Mouse (Mus musculus): Measurements from ENCODE around the gene Nucb1. TPM values are rescaled to one million over a fixed set of nuclear protein-coding genes. Genes with fewer than 3 reads are reported as not detected.
"Not testable (repeated sequence)": the region's sequence is repeated elsewhere in the genome, so short reads cannot be mapped to it uniquely, and the experiment has no call there.

Gene Nucb1
- total RNA-seq (2021) = 100 to 1,000 TPM; 111 to 112 TPM
- long read RNA-seq, experiment 1, full-length matches to known transcripts = 145 of 172 reads
- long read RNA-seq, experiment 1, partial matches to known transcripts = 13 of 172 reads
- long read RNA-seq, experiment 1, other reads (novel, unspliced or antisense) = 14 of 172 reads
- long read RNA-seq, experiment 2, full-length matches to known transcripts = 102 of 123 reads
- long read RNA-seq, experiment 2, partial matches to known transcripts = 5 of 123 reads
- long read RNA-seq, experiment 2, other reads (novel, unspliced or antisense) = 16 of 123 reads

DNA sequence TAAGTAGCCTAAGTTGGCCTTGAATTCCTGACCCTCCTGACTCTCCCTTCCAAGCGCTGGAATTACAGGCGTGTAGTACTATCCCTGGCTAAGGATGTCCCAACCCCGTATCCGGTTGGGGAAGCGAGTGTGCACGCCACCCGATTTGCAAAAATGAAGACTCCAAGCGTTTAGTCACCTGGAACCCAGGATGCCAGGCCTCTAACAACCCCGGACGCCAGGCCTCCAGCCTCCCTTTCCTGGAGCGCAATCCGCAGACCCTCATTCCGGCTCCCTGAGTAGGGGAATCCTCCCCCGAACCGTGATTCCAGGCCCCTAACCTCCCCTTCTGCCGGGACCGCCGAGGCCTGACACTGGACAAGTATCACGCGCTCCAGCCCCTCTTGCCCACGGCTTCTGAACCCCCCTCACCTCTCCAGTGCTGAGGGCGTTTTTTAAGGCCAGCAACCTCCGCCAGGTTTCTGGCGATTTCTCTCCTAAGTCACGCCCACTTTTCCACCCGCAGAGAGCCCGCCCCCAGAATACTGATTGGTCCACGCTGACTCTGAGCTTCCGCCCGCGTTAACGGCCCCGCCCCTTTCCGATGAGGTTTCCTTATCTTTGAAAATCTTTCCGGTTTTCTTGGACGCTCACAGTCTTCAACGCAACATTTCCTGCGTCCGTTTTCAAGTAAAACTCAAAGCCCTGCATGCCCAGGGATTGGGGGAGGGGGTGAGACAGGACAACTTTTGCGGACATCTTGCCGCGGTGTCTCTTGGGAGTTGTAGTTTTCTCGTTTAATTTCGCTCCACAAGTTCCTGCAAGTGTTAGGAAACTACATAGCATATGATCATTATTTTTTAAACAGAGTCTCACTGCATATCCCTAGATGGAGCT is at the start of gene Nucb1:
Gene Nucb1 (minus strand): TSS at position 495 of the 876 bp plus-strand sequence.
- peak; percentile 88 to 91 for DNase-seq (ENCODE audit: low spot score in 2 of 2)

GRCm38 (mm10) chr7:45558907-45559306 is 48.7 kb upstream of the Nucb1 start:
- no peak for DNase-seq (ENCODE audit: low spot score in 2 of 2)

- peak; percentile 72 to 79 for DNase-seq (ENCODE audit: low spot score in 2 of 2)
These were observed 45.6 kb upstream of the Nucb1 start for GRCm38 (mm10) chr7:45555787-45556186.

DNA sequence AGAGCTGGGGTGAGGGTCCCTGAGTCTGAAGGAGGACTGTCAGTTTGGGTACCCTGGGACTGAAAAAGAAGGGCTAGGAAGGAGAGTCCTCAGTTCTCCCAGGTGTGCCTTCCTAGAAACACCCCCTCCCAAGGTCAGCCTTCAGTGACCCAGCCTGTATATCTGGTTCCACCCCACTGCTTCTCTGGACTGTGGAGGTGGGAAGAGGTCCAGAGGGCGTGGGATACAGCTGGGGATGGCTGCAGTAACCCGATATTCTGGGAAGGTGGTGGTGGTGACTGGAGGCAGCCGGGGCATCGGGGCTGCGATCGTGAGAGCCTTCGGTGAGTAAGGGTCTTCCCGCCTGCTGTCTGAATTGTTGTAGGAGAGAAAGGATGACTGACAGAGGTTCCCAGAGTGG is 44.5 kb upstream of the Nucb1 start, which contains the start of gene Hsd17b14:
Gene Hsd17b14 (plus strand): TSS at position 150 of the 400 bp plus-strand sequence.
- DNase-seq (ENCODE audit: low spot score in 2 of 2) = no peak

DNA sequence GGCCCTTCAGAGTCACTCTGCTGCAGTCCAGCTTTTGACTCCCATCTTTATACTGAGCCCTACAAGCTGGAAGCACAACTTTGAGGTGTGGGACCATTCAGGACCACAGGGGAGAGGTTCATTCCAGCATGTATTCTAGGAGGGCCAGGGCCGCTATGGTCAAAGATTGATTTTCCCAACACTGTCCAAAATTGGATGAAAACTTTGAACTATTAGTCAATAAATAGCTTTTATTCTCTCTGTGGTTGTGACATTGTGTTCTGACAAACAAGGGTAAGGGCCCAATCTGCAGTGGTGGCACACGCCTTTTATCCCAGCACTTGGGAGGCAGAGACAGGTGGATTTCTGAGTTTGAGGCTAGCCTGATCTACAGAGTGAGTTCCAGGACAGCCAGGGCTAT is 43.8 kb upstream of the Nucb1 start:
- DNase-seq (ENCODE audit: low spot score in 2 of 2) = no peak

DNA sequence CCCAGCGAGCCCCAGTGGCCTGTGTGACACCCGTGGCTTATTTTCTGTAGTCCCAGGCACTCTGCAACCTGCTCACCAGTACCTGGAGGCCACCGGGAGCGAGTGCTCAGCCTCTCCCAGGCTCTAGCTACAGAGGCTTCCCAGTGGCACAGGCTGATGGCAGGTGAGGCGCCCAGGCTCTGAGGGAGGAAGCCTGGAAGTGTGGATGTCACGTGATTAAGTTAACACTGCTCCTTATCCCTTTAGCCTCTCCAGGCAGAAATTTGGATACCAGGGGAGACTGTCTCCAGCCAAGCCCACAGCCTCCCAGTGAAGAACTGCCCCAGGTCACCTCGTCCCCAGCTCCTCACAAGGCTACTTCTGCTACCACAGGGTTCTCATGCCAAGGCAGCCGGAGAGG is 43.3 kb upstream of the Nucb1 start:
- no peak for DNase-seq (ENCODE audit: low spot score in 2 of 2)

GRCm38 (mm10) chr7:45551512-45551883 is 41.3 kb upstream of the Nucb1 start:
- DNase-seq (ENCODE audit: low spot score in 2 of 2) = no peak

- no peak for DNase-seq (ENCODE audit: low spot score in 2 of 2)
These were observed 40.8 kb upstream of the Nucb1 start for GRCm38 (mm10) chr7:45550821-45551511.

DNA sequence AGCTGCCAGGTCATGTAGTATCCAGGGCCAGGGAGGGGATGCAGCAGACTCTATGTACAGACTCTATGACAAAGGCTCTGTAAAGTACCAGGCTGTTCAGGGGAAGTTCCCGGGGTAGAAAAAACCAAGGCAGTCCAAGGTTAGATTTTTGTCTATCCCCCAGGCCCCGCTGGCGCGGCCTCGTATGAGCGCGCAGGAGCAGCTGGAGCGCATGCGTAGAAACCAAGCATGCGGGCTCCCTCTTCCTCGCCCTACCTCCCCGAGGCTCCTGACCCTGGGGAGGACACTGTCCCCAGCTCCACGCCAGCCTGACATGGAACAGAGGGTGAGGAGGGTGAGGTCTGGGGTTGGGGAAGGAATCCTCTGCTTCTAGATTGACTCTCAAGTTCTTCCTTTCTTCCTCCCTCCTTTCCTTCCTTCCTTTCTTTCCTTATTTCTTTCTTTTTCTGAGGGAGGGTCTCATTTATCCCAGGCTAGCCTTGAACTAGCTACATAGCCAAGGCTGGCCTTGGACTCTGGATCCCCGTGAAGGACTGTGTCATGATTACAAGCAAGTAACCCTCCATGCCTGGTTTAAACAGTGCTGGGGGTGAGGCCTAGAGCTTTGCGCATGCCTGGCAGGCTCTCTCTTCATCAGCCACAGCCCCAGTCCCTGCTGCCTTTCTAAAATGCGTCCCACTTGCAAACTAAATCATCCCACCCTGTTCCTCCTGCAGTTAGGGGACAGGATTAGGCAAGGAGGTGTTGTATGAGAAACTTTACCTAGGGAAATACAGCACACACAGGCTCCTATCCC is 39.6 kb upstream of the Nucb1 start:
- DNase-seq (ENCODE audit: low spot score in 2 of 2) = no peak

DNA sequence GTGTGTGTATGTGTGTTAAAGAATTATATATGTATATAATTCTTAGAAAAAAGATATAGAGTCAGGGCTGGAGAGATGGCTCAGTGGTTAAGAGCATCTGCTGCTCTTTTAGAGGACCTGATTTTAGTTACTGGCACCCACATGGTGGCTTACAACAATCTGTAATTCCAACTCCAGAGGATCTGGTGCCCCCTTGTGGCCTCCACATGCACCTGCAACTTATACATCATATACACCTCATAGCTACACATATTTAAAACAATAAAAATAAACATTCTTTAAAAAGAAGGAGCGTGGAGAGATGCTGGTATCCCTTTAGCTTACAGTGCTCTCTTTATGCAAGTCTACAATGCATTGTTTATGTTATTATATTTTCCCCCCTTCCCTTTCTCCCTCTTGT is 34.3 kb upstream of the Nucb1 start:
- DNase-seq (ENCODE audit: low spot score in 2 of 2) = no peak

DNA sequence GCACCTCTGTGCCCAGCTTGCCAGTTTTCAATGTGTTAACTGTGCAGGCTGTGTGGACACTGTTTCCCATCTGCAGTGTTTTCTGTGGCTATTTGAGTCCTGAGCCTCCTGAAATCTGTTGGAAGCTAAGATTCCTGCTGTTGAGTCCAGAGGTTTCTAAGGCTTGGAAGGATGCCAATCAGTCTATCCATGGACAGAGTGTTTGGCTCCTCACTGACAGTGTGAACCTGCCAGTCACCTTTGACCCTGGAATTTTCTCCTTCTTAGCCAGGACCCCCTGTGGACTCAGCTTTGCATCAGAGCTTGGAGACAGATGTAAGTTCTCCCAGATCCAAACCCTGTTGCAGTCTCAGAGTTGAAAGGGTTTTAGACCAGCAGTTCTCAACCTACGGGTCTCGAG is 30.0 kb upstream of the Nucb1 start:
- no peak for DNase-seq (ENCODE audit: low spot score in 2 of 2)

GRCm38 (mm10) chr7:45539095-45539494 is 28.9 kb upstream of the Nucb1 start:
- DNase-seq (ENCODE audit: low spot score in 2 of 2) = no peak

DNA sequence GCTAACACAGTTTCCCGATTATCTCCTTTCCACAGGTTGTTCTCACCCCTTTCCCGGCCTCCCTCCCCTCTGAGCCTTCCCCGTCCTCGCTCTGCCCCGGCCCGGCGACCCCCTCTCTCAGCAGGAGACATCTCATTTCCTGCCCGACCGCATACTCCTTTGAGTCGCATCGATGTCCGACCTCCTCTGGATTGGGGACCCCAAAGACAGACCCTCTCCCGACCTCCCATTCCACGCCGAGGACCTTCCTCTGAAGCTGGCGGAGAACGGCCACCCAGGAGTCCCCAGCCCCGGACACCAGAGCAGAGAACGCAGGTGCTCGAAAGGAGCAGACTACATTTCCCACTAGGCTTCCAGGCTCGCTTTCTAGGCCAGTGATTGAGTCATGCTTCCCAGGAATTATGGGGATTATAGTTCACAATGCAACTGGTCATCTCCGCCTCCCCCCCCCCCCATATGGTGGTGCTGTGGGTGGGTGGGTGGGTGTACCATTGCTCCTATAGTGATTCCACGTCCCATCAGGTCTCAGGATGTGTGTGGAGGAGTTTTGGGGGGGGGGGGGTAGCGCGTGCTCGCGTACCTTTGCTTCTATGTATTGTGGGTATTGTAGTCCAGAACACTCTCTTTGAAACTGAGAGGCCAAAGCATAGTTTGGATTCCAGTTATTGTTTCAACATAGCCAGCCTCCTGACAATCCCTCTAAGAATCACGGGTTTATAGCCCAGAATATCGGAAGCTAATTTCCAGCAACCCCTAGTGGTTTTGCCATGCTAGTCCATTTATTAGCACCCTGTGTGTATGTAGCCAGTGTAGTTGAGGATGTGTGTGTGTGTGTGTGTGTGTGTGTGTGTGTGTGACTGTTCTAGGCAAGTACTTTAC is 28.2 kb upstream of the Nucb1 start:
- DNase-seq (ENCODE audit: low spot score in 2 of 2) = peak; percentile 56 to 65

DNA sequence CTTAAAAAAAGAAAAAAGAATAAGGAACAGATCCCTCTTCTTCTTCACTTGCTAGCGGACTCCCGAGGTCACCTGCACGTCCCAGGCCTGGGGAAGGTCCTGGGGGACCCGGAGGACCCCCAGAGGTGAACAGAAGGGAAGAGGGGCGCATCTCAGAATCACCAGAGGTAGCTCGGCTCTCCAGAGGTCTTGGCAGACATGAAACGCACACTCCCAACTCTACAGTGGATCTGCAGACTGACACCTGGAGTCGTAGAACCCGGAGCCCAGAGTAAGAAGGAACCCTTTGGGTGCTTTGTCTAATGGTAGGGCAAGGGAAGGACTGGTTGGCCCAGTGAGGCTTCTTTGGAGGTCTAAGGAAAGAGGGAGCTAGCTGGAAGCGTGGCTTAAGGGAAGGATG is 27.4 kb upstream of the Nucb1 start:
- no peak for DNase-seq (ENCODE audit: low spot score in 2 of 2)

DNA sequence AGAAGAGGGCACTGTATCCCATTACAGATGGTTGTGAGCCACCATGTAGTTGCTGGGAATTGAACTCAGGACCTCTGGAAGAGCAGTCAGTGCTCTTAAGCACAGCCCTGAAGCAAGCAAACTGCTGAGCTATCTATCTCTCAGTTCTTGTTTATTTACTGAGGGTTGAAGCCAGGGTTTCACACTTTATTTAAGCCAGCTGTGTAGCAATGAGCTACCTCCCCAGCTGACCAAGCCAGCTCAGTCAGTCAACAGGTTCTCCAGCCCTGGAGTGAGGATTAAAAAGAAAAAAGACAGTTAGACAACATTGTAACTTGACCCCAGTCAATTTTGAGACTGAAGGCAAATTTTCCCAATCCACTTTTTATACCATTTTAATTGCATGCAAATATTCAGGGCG is 25.5 kb upstream of the Nucb1 start:
- DNase-seq (ENCODE audit: low spot score in 2 of 2) = no peak

DNA sequence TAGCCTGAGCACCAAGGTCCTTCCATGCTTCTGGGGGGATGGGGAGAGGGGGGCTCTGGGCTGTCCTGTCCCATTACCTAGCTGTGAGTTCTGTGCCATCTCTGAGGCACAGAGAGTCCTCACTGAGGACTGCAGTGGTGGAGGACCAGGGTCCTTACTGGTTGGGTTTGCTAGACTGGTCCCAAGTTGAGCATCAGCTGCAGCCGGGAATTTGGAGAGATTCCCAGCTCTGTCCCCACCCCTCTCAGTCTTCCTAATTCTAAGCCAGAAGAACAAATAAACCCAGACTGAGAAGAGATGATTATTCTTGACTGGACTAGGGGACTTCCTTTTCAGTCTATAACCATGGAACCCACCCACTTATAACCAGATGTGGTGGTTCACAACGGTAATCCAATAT is 20.4 kb upstream of the Nucb1 start:
- DNase-seq (ENCODE audit: low spot score in 2 of 2) = no peak

- no peak for DNase-seq (ENCODE audit: low spot score in 2 of 2)
These were observed 19.3 kb upstream of the Nucb1 start for GRCm38 (mm10) chr7:45529461-45529860.

DNA sequence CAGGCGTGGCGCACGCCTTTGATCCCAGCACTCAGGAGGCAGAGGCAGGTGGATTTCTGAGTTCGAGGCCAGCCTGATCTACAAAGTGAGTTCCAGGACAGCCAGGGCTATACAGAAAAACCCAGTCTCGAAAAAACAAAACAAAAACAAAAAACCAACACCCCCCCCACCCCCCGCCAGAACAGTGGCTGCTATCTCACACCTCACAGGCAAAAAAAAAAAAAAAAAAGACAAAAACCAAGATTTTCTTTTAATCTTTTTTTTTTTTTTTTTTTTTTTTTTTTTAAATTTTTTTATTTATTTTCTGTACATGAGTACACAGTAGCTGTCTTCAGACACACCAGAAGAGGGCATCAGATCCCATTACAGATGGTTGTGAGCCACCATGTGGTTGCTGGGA is 17.0 kb upstream of the Nucb1 start:
- not testable (repeated sequence) for DNase-seq (ENCODE audit: low spot score in 2 of 2)

GRCm38 (mm10) chr7:45526474-45527120 is 16.4 kb upstream of the Nucb1 start:
- no peak for DNase-seq (ENCODE audit: low spot score in 2 of 2)
